Mouse (Mus musculus) heart, embryonic 12.5 days (tissue): ENCODE data around the gene Sall2. TPM values are rescaled to one million over a fixed set of nuclear protein-coding genes. Genes with fewer than 3 reads are reported as not detected.
"Not testable (repeated sequence)": the region's sequence is repeated elsewhere in the genome, so short reads cannot be mapped to it uniquely, and the experiment has no call there.

ENCODE experiments used
- ATAC-seq: fragments of 200-750 bp; cut with Nextera tagmentation; 2 replicates; pipeline ENCODE4 v1.8.0; 2017; ENCODE audit warnings: moderate TSS enrichment, moderate library complexity; ENCODE audit not compliant: insufficient number of reproducible peaks, low FRiP score
- H3K27ac ChIP-seq: fragments of 300-500 bp; sonication (generic); 2 replicates; pipeline ENCODE4 v1.5.1; 2016; ENCODE audit warnings: mild to moderate bottlenecking, moderate library complexity; ENCODE audit not compliant: poor library complexity, severe bottlenecking
- H3K27me3 ChIP-seq: fragments of 300-500 bp; sonication (generic); replicated peaks from 2 replicates; pipeline ENCODE4 v1.6.1; 2016; ENCODE audit warnings: mild to moderate bottlenecking, moderate library complexity
- H3K36me3 ChIP-seq: fragments of 300-500 bp; sonication (generic); 2 replicates; pipeline ENCODE4 v1.6.1; 2016; ENCODE audit warnings: mild to moderate bottlenecking, moderate library complexity
- H3K4me1 ChIP-seq: fragments of 300-500 bp; sonication (generic); replicated peaks from 2 replicates; pipeline ENCODE4 v1.6.1; 2016; ENCODE audit warnings: mild to moderate bottlenecking
- H3K4me2 ChIP-seq: fragments of 300-500 bp; sonication (generic); 2 replicates; pipeline ENCODE4 v1.6.1; 2016; ENCODE audit warnings: mild to moderate bottlenecking, moderate library complexity
- H3K4me3 ChIP-seq: fragments of 300-500 bp; sonication (generic); 2 replicates; pipeline ENCODE4 v1.5.1; 2016; ENCODE audit warnings: mild to moderate bottlenecking
- H3K9ac ChIP-seq: fragments of 300-500 bp; sonication (generic); 2 replicates; pipeline ENCODE4 v1.6.1; 2016; ENCODE audit warnings: mild to moderate bottlenecking, moderate library complexity
- H3K9me3 ChIP-seq: fragments of 300-500 bp; sonication (generic); replicated peaks from 2 replicates; pipeline ENCODE4 v1.6.1; 2016; ENCODE audit warnings: mild to moderate bottlenecking, moderate library complexity
- WGBS: fragments of 180-500 bp; shearing (Covaris S2); methylation state at CpG from one replicate; pipeline ENCODE4 v1.1.7; 2016; 5-methylcytosine and 5-hydroxymethylcytosine counted together
- polyA plus RNA-seq: library from polyadenylated mRNA; unstranded; fragments of >200 nt; fragmentation: Nextera tagmentation; extraction: Ambion mirVana; gene quantifications from 2 replicates; pipeline ENCODE4 v1.2.1, GENCODE M21; 2016

Gene Sall2
- polyA plus RNA-seq, 1 experiment from 2014 or later = 11.9 TPM

- peak; percentile 60 for ATAC-seq
- peak overlapping the region; percentile 88 for H3K4me2 ChIP-seq
- H3K4me1 ChIP-seq = peaks cover 34% of the 10 kb centered on the region
- WGBS = 11% methylated on average over 15 of the region's 16 CpGs
- no peaks in the 10 kb centered on the region for H3K27me3 ChIP-seq
- H3K27ac ChIP-seq = peak overlapping the region; percentile 61; the same call in 1 of the 2 replicates
- H3K9ac ChIP-seq = peak overlapping the region; percentile 83
- peak overlapping the region; percentile 66 for H3K4me3 ChIP-seq
- no peaks in the 10 kb centered on the region for H3K9me3 ChIP-seq
- peaks cover 33% of the 10 kb centered on the region for H3K36me3 ChIP-seq
Measured at GRCm38 (mm10) chr14:52316441-52317225, 11.9 kb downstream of the Sall2 start.

GRCm38 (mm10) chr14:52315792-52316440, 12.6 kb downstream of the Sall2 start:
- peak; percentile 83 for ATAC-seq
- H3K9ac ChIP-seq = peak overlapping the region; percentile 83
- H3K4me3 ChIP-seq = peak overlapping the region; percentile 66
- H3K27ac ChIP-seq = peak overlapping the region; percentile 61
- peak overlapping the region; percentile 88 for H3K4me2 ChIP-seq
- peaks cover 34% of the 10 kb centered on the region for H3K4me1 ChIP-seq
- WGBS = under 1% methylated on average over 31 of the region's 41 CpGs
- H3K9me3 ChIP-seq = no peaks in the 10 kb centered on the region
- H3K36me3 ChIP-seq = peaks cover 40% of the 10 kb centered on the region
- no peaks in the 10 kb centered on the region for H3K27me3 ChIP-seq

- Histone ChIP-seq H3K36me3 (peaks cover 45% of the 10 kb centered on the region), H3K27ac (peak overlapping the region; percentile 61; the same call in 1 of the 2 replicates), H3K4me2 (peak overlapping the region; percentile 88), H3K4me1 (peaks cover 34% of the 10 kb centered on the region), H3K27me3 (no peaks in the 10 kb centered on the region), H3K9me3 (no peaks in the 10 kb centered on the region), H3K9ac (peak overlapping the region; percentile 83), H3K4me3 (peak overlapping the region; percentile 66)
- 3% methylated on average over 17 of the region's 17 CpGs for WGBS
- no peak for ATAC-seq
Measured at GRCm38 (mm10) chr14:52315283-52315780, 13.2 kb downstream of the Sall2 start.

- Histone ChIP-seq H3K27me3 (no peaks in the 10 kb centered on the region), H3K9ac (peak overlapping the region; percentile 83; the same call in 1 of the 2 replicates), H3K27ac (no peak overlapping the region), H3K9me3 (no peaks in the 10 kb centered on the region), H3K4me3 (peak overlapping the region; percentile 66), H3K4me2 (peak overlapping the region; percentile 88), H3K4me1 (peaks cover 34% of the 10 kb centered on the region), H3K36me3 (peaks cover 46% of the 10 kb centered on the region)
- 39% methylated on average over 8 of the region's 8 CpGs for WGBS
- no peak for ATAC-seq
Measured at GRCm38 (mm10) chr14:52314808-52315150, 13.8 kb downstream of the Sall2 start.

GRCm38 (mm10) chr14:52313931-52314807, 14.4 kb downstream of the Sall2 start:
- H3K27ac ChIP-seq = no peak overlapping the region
- H3K9me3 ChIP-seq = no peaks in the 10 kb centered on the region
- H3K4me1 ChIP-seq = peaks cover 34% of the 10 kb centered on the region
- no peak for ATAC-seq
- 81% methylated on average over 26 of the region's 26 CpGs for WGBS
- peaks cover 47% of the 10 kb centered on the region for H3K36me3 ChIP-seq
- H3K4me2 ChIP-seq = peak overlapping the region; percentile 88
- H3K27me3 ChIP-seq = no peaks in the 10 kb centered on the region
- peak overlapping the region; percentile 66; the same call in 1 of the 2 replicates for H3K4me3 ChIP-seq
- H3K9ac ChIP-seq = no peak overlapping the region

- no peak overlapping the region for H3K4me2 ChIP-seq
- H3K9ac ChIP-seq = no peak overlapping the region
- 80% methylated on average over 2 of the region's 2 CpGs for WGBS
- no peak overlapping the region for H3K4me3 ChIP-seq
- no peaks in the 10 kb centered on the region for H3K27me3 ChIP-seq
- peaks cover 26% of the 10 kb centered on the region for H3K4me1 ChIP-seq
- no peak overlapping the region for H3K27ac ChIP-seq
- ATAC-seq = no peak
- H3K36me3 ChIP-seq = peaks cover 52% of the 10 kb centered on the region
- no peaks in the 10 kb centered on the region for H3K9me3 ChIP-seq
Measured at GRCm38 (mm10) chr14:52310906-52311305, 17.7 kb downstream of the Sall2 start.

GRCm38 (mm10) chr14:52310343-52310742, 18.2 kb downstream of the Sall2 start:
- WGBS = 90% methylated on average over 6 of the region's 6 CpGs
- not testable (repeated sequence) for H3K9me3 ChIP-seq, H3K27me3 ChIP-seq, H3K4me2 ChIP-seq, H3K9ac ChIP-seq, H3K27ac ChIP-seq, ATAC-seq, H3K4me3 ChIP-seq
- peaks cover 25% of the 10 kb centered on the region for H3K4me1 ChIP-seq
- H3K36me3 ChIP-seq = peaks cover 52% of the 10 kb centered on the region

- H3K27ac ChIP-seq = no peak overlapping the region
- H3K9me3 ChIP-seq = no peaks in the 10 kb centered on the region
- no peak overlapping the region for H3K4me3 ChIP-seq
- no peak overlapping the region for H3K9ac ChIP-seq
- 94% methylated on average over 2 of the region's 2 CpGs for WGBS
- no peaks in the 10 kb centered on the region for H3K27me3 ChIP-seq
- no peak for ATAC-seq
- no peak overlapping the region for H3K4me2 ChIP-seq
- H3K36me3 ChIP-seq = peaks cover 14% of the 10 kb centered on the region
- peaks cover 5% of the 10 kb centered on the region for H3K4me1 ChIP-seq
Measured at GRCm38 (mm10) chr14:52306100-52306499, 22.5 kb downstream of the Sall2 start.

GRCm38 (mm10) chr14:52304644-52305271, 23.8 kb downstream of the Sall2 start, which contains the start of gene Mettl3:
Mettl3 (minus strand) TSS chr14:52305128.
- H3K9ac ChIP-seq = peak within 1 kb of the TSS; percentile 71
- peak within 1 kb of the TSS; percentile 89 for H3K4me2 ChIP-seq
- peak within 1 kb of the TSS; percentile 66 for H3K4me3 ChIP-seq
- peaks cover 14% of the 10 kb centered on the region for H3K36me3 ChIP-seq
- no peaks in the 10 kb centered on the region for H3K27me3 ChIP-seq
- H3K27ac ChIP-seq = peak within 1 kb of the TSS; percentile 79
- peak; percentile 91 for ATAC-seq
- under 1% methylated on average over 45 of the region's 46 CpGs for WGBS
- no peaks in the 10 kb centered on the region for H3K9me3 ChIP-seq
- peaks cover 5% of the 10 kb centered on the region for H3K4me1 ChIP-seq

- not testable (repeated sequence) for H3K27ac ChIP-seq, H3K4me3 ChIP-seq, H3K9me3 ChIP-seq, H3K4me2 ChIP-seq, H3K4me1 ChIP-seq, ATAC-seq, H3K9ac ChIP-seq, H3K27me3 ChIP-seq
- WGBS = 89% methylated on average over 3 of the region's 3 CpGs
- peaks cover 18% of the 10 kb centered on the region for H3K36me3 ChIP-seq
Measured at GRCm38 (mm10) chr14:52303517-52303916, 25.0 kb downstream of the Sall2 start.
